Mouse (Mus musculus) stomach, embryonic 16.5 days (tissue): ENCODE data around the gene Sarnp. TPM values are rescaled to one million over a fixed set of nuclear protein-coding genes. Genes with fewer than 3 reads are reported as not detected.

Source experiments
- ATAC-seq: fragments of 200-750 bp; cut with Nextera tagmentation; 2 replicates; pipeline ENCODE4 v1.8.0; 2017; ENCODE audit warnings: moderate number of reproducible peaks, moderate TSS enrichment; ENCODE audit not compliant: insufficient read depth, low FRiP score
- H3K27ac ChIP-seq: fragments of 300-500 bp; sonication (generic); 2 replicates; pipeline ENCODE4 v1.5.1; 2014; ENCODE audit warnings: low read length
- H3K27me3 ChIP-seq: fragments of 300-500 bp; sonication (generic); 2 replicates; pipeline ENCODE4 v1.6.1; 2014; ENCODE audit warnings: low read length, control low read depth, mixed read lengths; ENCODE audit not compliant: control insufficient read depth, insufficient read depth
- H3K36me3 ChIP-seq: fragments of 300-500 bp; sonication (generic); 2 replicates; pipeline ENCODE4 v1.6.1; 2014; ENCODE audit warnings: low read length; ENCODE audit not compliant: control insufficient read depth, insufficient read depth
- H3K4me1 ChIP-seq: fragments of 300-500 bp; sonication (generic); 2 replicates; pipeline ENCODE4 v1.6.1; 2014; ENCODE audit warnings: low read length, control low read depth, mixed read lengths; ENCODE audit not compliant: control insufficient read depth, insufficient read depth
- H3K4me2 ChIP-seq: fragments of 300-500 bp; sonication (generic); 2 replicates; pipeline ENCODE4 v1.6.1; 2014; ENCODE audit warnings: low read depth, low read length, mixed read lengths
- H3K4me3 ChIP-seq: fragments of 300-500 bp; sonication (generic); replicated peaks from 2 replicates; pipeline ENCODE4 v1.5.1; 2014; ENCODE audit warnings: mild to moderate bottlenecking, low read length
- H3K9ac ChIP-seq: fragments of 300-500 bp; sonication (generic); 2 replicates; pipeline ENCODE4 v1.6.1; 2014; ENCODE audit warnings: low read length
- H3K9me3 ChIP-seq: fragments of 300-500 bp; sonication (generic); replicated peaks from 2 replicates; pipeline ENCODE4 v1.6.1; 2016; ENCODE audit warnings: low read length, control low read depth; ENCODE audit not compliant: control insufficient read depth
- WGBS: fragments of 180-500 bp; shearing (Covaris S2); extraction: QIAGEN DNeasy Blood & Tissue Kit; methylation state at CpG from one replicate; pipeline ENCODE4 v1.1.7; 2014; 5-methylcytosine and 5-hydroxymethylcytosine counted together
- polyA plus RNA-seq: library from polyadenylated mRNA; unstranded; fragments of >200 nt; fragmentation: Nextera tagmentation; extraction: Ambion mirVana; gene quantifications from 2 replicates; pipeline ENCODE4 v1.2.1, GENCODE M21; 2015

Sarnp gene
- 161 and 184 TPM in 2 replicates for polyA plus RNA-seq

GRCm38 (mm10) chr10:128817033-128817432 is at the start of gene Sarnp:
TSS of gene Sarnp (plus strand) at chr10:128817333.
- H3K4me2 ChIP-seq = no peak within 1 kb of the TSS
- peaks cover 4% of the 10 kb centered on the region; the same call in 1 of the 2 replicates for H3K4me1 ChIP-seq
- H3K9me3 ChIP-seq = no peaks in the 10 kb centered on the region
- ATAC-seq = no peak
- no peak within 1 kb of the TSS for H3K27ac ChIP-seq
- no peak within 1 kb of the TSS for H3K9ac ChIP-seq
- WGBS = 90% methylated on average over 13 of the region's 13 CpGs
- no peak within 1 kb of the TSS for H3K4me3 ChIP-seq
- no peaks in the 10 kb centered on the region for H3K27me3 ChIP-seq
- peaks cover 18% of the 10 kb centered on the region for H3K36me3 ChIP-seq

- Histone ChIP-seq H3K4me2 (no peak overlapping the region), H3K27ac (no peak overlapping the region), H3K36me3 (no peaks in the 10 kb centered on the region), H3K4me1 (no peaks in the 10 kb centered on the region), H3K9me3 (no peaks in the 10 kb centered on the region), H3K9ac (no peak overlapping the region), H3K4me3 (no peak overlapping the region), H3K27me3 (no peaks in the 10 kb centered on the region)
- WGBS = 78% methylated on average over 2 of the region's 2 CpGs
- ATAC-seq = no peak
These were observed 44.2 kb upstream of the Sarnp start for GRCm38 (mm10) chr10:128772895-128773294.

GRCm38 (mm10) chr10:128773685-128774084 is 43.4 kb upstream of the Sarnp start:
- WGBS = 30% methylated on average over 5 of the region's 5 CpGs
- Histone ChIP-seq H3K36me3 (no peaks in the 10 kb centered on the region), H3K4me3 (no peak overlapping the region), H3K9ac (no peak overlapping the region), H3K27ac (no peak overlapping the region), H3K4me1 (0 out of 2 replicates have a peak, but pooled peaks cover 4% of the 10 kb centered on the region), H3K9me3 (no peaks in the 10 kb centered on the region), H3K4me2 (no peak overlapping the region), H3K27me3 (no peaks in the 10 kb centered on the region)
- ATAC-seq = no peak

GRCm38 (mm10) chr10:128778441-128778840 is 38.7 kb upstream of the Sarnp start:
- Histone ChIP-seq H3K9me3 (no peaks in the 10 kb centered on the region), H3K4me2 (no peak overlapping the region), H3K27me3 (no peaks in the 10 kb centered on the region), H3K36me3 (no peaks in the 10 kb centered on the region), H3K4me3 (no peak overlapping the region), H3K9ac (no peak overlapping the region), H3K27ac (peak overlapping the region; percentile 79), H3K4me1 (peaks cover 13% of the 10 kb centered on the region; the same call in 1 of the 2 replicates)
- 96% methylated on average over 2 of the region's 2 CpGs for WGBS
- no peak for ATAC-seq

GRCm38 (mm10) chr10:128779011-128779795 is 37.9 kb upstream of the Sarnp start:
- peak overlapping the region; percentile 79 for H3K27ac ChIP-seq
- no peaks in the 10 kb centered on the region for H3K9me3 ChIP-seq
- H3K27me3 ChIP-seq = no peaks in the 10 kb centered on the region
- H3K4me1 ChIP-seq = peaks cover 13% of the 10 kb centered on the region; the same call in 1 of the 2 replicates
- no peak overlapping the region for H3K9ac ChIP-seq
- ATAC-seq = peak; percentile 96
- 0 out of 2 replicates have a peak overlapping the region, but pooled peaks have one; percentile 8 for H3K4me2 ChIP-seq
- H3K4me3 ChIP-seq = no peak overlapping the region
- 24% methylated on average over 8 of the region's 8 CpGs for WGBS
- no peaks in the 10 kb centered on the region for H3K36me3 ChIP-seq

GRCm38 (mm10) chr10:128780200-128780599 is 36.9 kb upstream of the Sarnp start:
- ATAC-seq = no peak
- H3K4me1 ChIP-seq = peaks cover 13% of the 10 kb centered on the region; the same call in 1 of the 2 replicates
- H3K27ac ChIP-seq = no peak overlapping the region
- no peak overlapping the region for H3K4me3 ChIP-seq
- no peaks in the 10 kb centered on the region for H3K27me3 ChIP-seq
- no peak overlapping the region for H3K9ac ChIP-seq
- no peak overlapping the region for H3K4me2 ChIP-seq
- H3K9me3 ChIP-seq = peaks cover 3% of the 10 kb centered on the region; the same call in 1 of the 2 replicates
- 90% methylated on average over 1 of the region's 1 CpGs for WGBS
- H3K36me3 ChIP-seq = no peaks in the 10 kb centered on the region

- ATAC-seq = no peak
These were observed 26.6 kb upstream of the Sarnp start, which contains the start of gene Mmp19 for GRCm38 (mm10) chr10:128790398-128791124. TSS of gene Mmp19 (plus strand) at chr10:128790910.

GRCm38 (mm10) chr10:128792041-128792440 is 25.1 kb upstream of the Sarnp start:
- H3K36me3 ChIP-seq = no peaks in the 10 kb centered on the region
- H3K4me1 ChIP-seq = no peaks in the 10 kb centered on the region
- no peak overlapping the region for H3K4me3 ChIP-seq
- H3K27me3 ChIP-seq = no peaks in the 10 kb centered on the region
- H3K9ac ChIP-seq = no peak overlapping the region
- no peak overlapping the region for H3K27ac ChIP-seq
- no peak for ATAC-seq
- H3K9me3 ChIP-seq = no peaks in the 10 kb centered on the region
- H3K4me2 ChIP-seq = no peak overlapping the region

More at GRCm38 (mm10) chr10:128790398-128791124, 26.6 kb upstream of the Sarnp start, which contains the start of gene Mmp19:
- Histone ChIP-seq H3K36me3 (no peaks in the 10 kb centered on the region), H3K27me3 (no peaks in the 10 kb centered on the region), H3K27ac (no peak within 1 kb of the TSS), H3K4me3 (peak within 1 kb of the TSS; percentile 24), H3K9ac (peak within 1 kb of the TSS; percentile 50; the same call in 1 of the 2 replicates), H3K9me3 (no peaks in the 10 kb centered on the region), H3K4me2 (peak within 1 kb of the TSS; percentile 31; the same call in 1 of the 2 replicates), H3K4me1 (no peaks in the 10 kb centered on the region)
- WGBS = 57% methylated on average over 7 of the region's 7 CpGs

GRCm38 (mm10) chr10:128793258-128793657 is 23.9 kb upstream of the Sarnp start:
- no peaks in the 10 kb centered on the region for H3K4me1 ChIP-seq
- H3K9me3 ChIP-seq = no peaks in the 10 kb centered on the region
- H3K27me3 ChIP-seq = no peaks in the 10 kb centered on the region
- no peak overlapping the region for H3K9ac ChIP-seq
- ATAC-seq = no peak
- WGBS = 88% methylated on average over 1 of the region's 1 CpGs
- no peaks in the 10 kb centered on the region for H3K36me3 ChIP-seq
- no peak overlapping the region for H3K4me3 ChIP-seq
- H3K27ac ChIP-seq = no peak overlapping the region
- no peak overlapping the region for H3K4me2 ChIP-seq
